Mouse (Mus musculus) forebrain, embryonic 15.5 days (tissue): ENCODE measurements around the gene Ogdh. TPM values are rescaled to one million over a fixed set of nuclear protein-coding genes. Genes with fewer than 3 reads are reported as not detected.
A peak's percentile ranks its signal among the peaks of the same experiment; 100 is the strongest.

ENCODE experiments used
- ATAC-seq: fragments of 200-750 bp; cut with Nextera tagmentation; replicated peaks from 2 replicates; pipeline ENCODE4 v1.8.0; 2017; ENCODE audit warnings: mild to moderate bottlenecking, moderate TSS enrichment, moderate library complexity
- H3K27ac ChIP-seq: fragments of 300-500 bp; sonication (generic); replicated peaks from 2 replicates; pipeline ENCODE4 v1.5.1; 2015; ENCODE audit warnings: mild to moderate bottlenecking, inconsistent platforms
- H3K27me3 ChIP-seq: fragments of 300-500 bp; sonication (generic); 2 replicates; pipeline ENCODE4 v1.6.1; 2015; ENCODE audit warnings: inconsistent platforms
- H3K36me3 ChIP-seq: fragments of 300-500 bp; sonication (generic); 2 replicates; pipeline ENCODE4 v1.6.1; 2015; ENCODE audit warnings: mild to moderate bottlenecking, inconsistent platforms
- H3K4me1 ChIP-seq: fragments of 300-500 bp; sonication (generic); 2 replicates; pipeline ENCODE4 v1.6.1; 2015; ENCODE audit warnings: inconsistent platforms
- H3K4me2 ChIP-seq: fragments of 300-500 bp; sonication (generic); replicated peaks from 2 replicates; pipeline ENCODE4 v1.6.1; 2015; ENCODE audit warnings: mild to moderate bottlenecking, inconsistent platforms
- H3K4me3 ChIP-seq: fragments of 300-500 bp; sonication (generic); 2 replicates; pipeline ENCODE4 v1.5.1; 2015; ENCODE audit warnings: mild to moderate bottlenecking, inconsistent platforms
- H3K9ac ChIP-seq: fragments of 300-500 bp; sonication (generic); replicated peaks from 2 replicates; pipeline ENCODE4 v1.6.1; 2015; ENCODE audit warnings: mild to moderate bottlenecking, inconsistent platforms
- H3K9me3 ChIP-seq: fragments of 300-500 bp; sonication (generic); 2 replicates; pipeline ENCODE4 v1.6.1; 2016; ENCODE audit warnings: inconsistent platforms
- WGBS: fragments of 180-500 bp; shearing (Covaris S2); methylation state at CpG from one replicate; pipeline ENCODE4 v1.1.7; 2015; ENCODE audit warnings: mixed read lengths; 5-methylcytosine and 5-hydroxymethylcytosine counted together
- microRNA-seq: library from miRNA; unstranded; fragments of <30 nt; microRNA quantifications from one replicate; pipeline ENCODE4, GENCODE M21; 2016
- polyA plus RNA-seq: library from polyadenylated mRNA; unstranded; fragments of >200 nt; fragmentation: Nextera tagmentation; extraction: Ambion mirVana; gene quantifications from 2 replicates; pipeline ENCODE4 v1.2.1, GENCODE M21; 2015

Ogdh gene
- polyA plus RNA-seq, 1 experiment from 2014 or later, result 88.0 TPM

DNA sequence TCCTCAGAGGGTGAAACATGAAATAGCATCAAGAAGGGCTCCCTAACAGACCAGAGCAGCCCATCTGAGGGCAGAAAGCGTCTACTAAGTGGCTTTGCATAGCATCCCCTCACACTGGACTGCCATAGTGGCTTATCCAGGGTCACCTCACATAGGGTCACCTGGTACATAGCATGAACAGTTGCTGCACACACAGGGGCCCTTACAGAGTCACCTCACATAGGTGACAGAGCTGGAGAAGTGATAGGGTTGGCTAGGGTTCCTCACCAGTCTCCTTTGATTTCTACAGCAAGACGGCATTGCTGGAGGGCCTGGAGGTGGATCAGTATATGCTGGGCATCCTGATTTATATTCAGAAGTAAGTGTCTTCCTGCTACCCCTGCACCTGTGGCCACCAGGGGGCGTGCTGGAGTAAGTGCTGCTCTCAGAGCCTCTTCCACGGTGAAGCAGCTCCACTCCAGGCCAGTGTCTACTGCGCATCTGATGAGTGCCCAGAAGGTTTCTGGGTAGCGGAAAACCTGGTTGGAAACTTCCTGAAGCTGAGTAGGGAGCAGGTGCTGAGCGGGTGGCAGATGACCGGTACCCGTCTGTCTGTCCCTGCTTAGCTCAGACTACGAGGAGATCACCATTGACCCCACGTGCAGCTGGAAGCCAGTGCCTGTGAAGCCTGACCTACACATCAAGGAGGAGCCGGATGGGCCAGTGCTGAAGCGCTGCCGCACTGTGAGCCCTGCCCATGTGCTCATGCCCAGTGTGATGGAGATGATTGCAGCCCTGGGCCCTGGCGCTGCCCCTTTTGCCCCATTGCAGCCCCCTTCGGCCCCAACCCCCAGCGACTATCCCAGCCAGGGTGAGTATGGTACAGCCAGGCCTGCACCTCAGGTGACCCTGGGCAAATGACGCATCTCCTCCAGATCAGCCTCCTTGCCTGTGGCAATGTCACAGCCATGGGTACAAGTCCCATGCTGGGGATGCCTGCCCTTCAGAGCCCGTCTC lies 111.4 kb downstream of the Ogdh start:
- peaks cover 4% of the 10 kb centered on the region; the same call in 1 of the 2 replicates for H3K4me1 ChIP-seq
- H3K4me2 ChIP-seq, result no peak overlapping the region
- no peak for ATAC-seq
- H3K27ac ChIP-seq, result no peak overlapping the region
- no peak overlapping the region for H3K9ac ChIP-seq
- no peak overlapping the region for H3K4me3 ChIP-seq
- peaks cover 88% of the 10 kb centered on the region for H3K36me3 ChIP-seq
- no peaks in the 10 kb centered on the region for H3K9me3 ChIP-seq
- no peaks in the 10 kb centered on the region for H3K27me3 ChIP-seq
- 87% methylated on average over 19 of the region's 19 CpGs for WGBS

DNA sequence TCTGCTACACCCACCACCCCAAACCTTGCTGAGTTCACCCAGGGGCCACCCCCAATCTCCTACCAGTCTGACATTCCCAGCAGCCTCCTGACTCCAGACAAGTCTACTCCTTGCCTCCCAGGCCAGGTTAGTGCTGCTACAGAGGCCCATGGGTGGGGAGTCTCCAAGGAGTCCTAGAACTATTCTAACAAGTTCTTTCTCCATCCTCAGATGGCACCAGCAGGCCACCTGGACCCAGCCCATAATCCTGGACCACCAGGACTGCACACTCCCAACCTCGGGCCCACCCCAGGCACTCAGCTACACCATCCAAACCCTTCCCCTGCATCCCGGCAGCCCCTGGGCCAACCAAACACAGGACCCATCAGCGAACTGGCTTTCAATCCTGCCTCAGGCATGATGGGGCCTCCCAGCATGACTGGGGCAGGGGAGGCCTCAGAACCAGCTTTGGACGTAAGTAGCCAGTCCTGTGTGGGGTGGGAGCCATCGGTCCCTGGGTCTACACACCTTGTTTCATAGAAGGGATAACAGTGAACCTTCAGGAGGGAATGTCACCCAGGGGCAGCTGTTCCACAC lies 112.5 kb downstream of the Ogdh start:
- Histone ChIP-seq H3K36me3 (peaks cover 77% of the 10 kb centered on the region), H3K9ac (no peak overlapping the region), H3K4me2 (no peak overlapping the region), H3K27ac (no peak overlapping the region), H3K4me1 (peaks cover 4% of the 10 kb centered on the region; the same call in 1 of the 2 replicates), H3K4me3 (no peak overlapping the region), H3K27me3 (no peaks in the 10 kb centered on the region), H3K9me3 (no peaks in the 10 kb centered on the region)
- WGBS, result 90% methylated on average over 5 of the region's 5 CpGs
- no peak for ATAC-seq

DNA sequence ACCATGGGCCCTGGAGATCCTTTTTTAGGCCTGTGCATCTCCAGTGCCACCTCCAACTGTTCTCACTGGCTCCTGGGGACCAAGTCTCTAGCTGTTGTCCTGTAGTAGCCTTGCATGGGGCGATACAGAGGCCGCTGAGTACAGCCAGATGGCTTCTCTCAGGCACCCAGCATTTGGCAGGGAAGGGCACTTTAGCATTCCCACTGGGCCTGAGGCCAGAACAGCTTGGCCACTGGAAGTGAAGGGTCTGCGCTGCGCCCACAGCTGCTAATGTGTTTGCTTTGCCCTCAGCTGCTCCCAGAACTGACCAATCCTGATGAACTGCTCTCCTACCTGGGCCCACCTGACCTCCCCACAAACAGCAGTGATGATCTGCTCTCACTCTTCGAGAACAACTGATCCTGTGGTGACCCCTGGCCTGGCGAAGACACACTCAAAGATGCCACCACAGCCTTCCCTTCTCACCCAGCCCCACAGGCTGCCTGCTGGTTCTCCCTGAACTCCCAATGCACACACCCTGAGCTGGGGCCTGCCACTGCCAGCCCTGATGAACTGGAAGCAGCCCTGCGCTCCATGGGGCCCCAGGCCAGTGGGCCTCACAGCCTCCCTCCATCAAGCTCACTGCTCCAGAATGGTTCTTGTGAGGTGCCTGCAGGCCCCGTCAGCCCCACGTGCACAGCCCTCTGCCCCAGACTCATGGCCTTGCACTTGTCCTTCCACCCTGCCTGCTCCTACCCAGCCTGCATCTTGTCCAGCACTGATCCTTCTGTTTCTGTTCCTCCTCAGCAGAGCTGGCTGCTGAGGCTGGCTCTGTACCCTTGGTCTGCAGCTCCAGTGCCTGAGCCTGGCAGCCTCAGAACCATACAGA lies 113.5 kb downstream of the Ogdh start:
- Histone ChIP-seq H3K9me3 (no peaks in the 10 kb centered on the region), H3K4me1 (peaks cover 4% of the 10 kb centered on the region; the same call in 1 of the 2 replicates), H3K36me3 (peaks cover 67% of the 10 kb centered on the region), H3K4me3 (no peak overlapping the region), H3K9ac (no peak overlapping the region), H3K27me3 (no peaks in the 10 kb centered on the region), H3K4me2 (no peak overlapping the region), H3K27ac (peak overlapping the region; percentile 39)
- 86% methylated on average over 9 of the region's 9 CpGs for WGBS
- no peak for ATAC-seq

DNA sequence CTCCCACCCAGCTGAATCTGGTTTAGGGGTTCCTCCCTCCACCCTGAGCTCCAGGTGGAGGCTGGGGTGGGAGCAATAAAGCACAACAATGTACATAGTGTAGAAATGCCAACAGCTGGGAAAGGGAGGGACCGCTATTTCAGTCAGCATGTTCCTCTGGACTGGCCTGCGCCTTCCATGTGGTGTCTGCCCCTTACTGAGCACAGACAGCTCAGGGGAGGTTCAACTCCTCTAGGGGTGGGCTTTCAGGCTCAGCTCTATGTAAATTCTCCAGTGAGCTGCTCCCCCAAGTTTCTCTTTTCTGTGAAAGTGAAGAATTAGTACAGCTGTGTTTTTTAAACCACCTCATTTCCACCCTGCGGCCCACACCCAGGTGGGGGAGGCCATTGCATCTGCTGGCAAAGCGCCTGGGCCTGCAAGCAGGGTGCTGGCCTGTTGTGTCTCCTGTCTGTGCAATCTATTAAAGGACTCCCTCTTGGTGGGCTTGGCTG lies 114.2 kb downstream of the Ogdh start:
- Histone ChIP-seq H3K9me3 (no peaks in the 10 kb centered on the region), H3K27me3 (no peaks in the 10 kb centered on the region), H3K4me3 (no peak overlapping the region), H3K4me1 (peaks cover 4% of the 10 kb centered on the region; the same call in 1 of the 2 replicates), H3K27ac (peak overlapping the region; percentile 56), H3K4me2 (no peak overlapping the region), H3K36me3 (peaks cover 60% of the 10 kb centered on the region), H3K9ac (no peak overlapping the region)
- 84% methylated on average over 4 of the region's 4 CpGs for WGBS
- ATAC-seq, result no peak

Small RNA genes within 50 kb of the gene (microRNA-seq; reads per million reads assigned to microRNA genes)
- gene Mir7651, result 3.5 reads per million, percentile 10 among the genes with 10 or more reads in this experiment

Other genes with a start within 250 kb of the Ogdh start
- gene Camk2b, start 225.3 kb upstream of the Ogdh start, polyA plus RNA-seq, result 119 and 121 TPM in 2 replicates
- gene A730071L15Rik, start 91.6 kb upstream of the Ogdh start, polyA plus RNA-seq, result 0.52 and 0.82 TPM in 2 replicates
- gene Nudcd3, start 91.2 kb upstream of the Ogdh start, polyA plus RNA-seq, result 73.3 and 74.4 TPM in 2 replicates
- gene Npc1l1, start 61.5 kb upstream of the Ogdh start, polyA plus RNA-seq, result 0.04 TPM in 1 of 2 replicates, not detected in the other
- gene Ddx56, start 23.9 kb upstream of the Ogdh start, polyA plus RNA-seq, result 82.5 and 83.6 TPM in 2 replicates
- gene Tmed4, start 16.8 kb upstream of the Ogdh start, polyA plus RNA-seq, result 154 and 168 TPM in 2 replicates
- gene Zmiz2, start 97.4 kb downstream of the Ogdh start, polyA plus RNA-seq, result 38.7 and 38.8 TPM in 2 replicates
- gene Ppia, start 123.8 kb downstream of the Ogdh start, polyA plus RNA-seq, result 3,682 and 3,685 TPM in 2 replicates
- gene H2afv, start 152.8 kb downstream of the Ogdh start, polyA plus RNA-seq, result 576 and 626 TPM in 2 replicates
- gene Purb, start 184.3 kb downstream of the Ogdh start, polyA plus RNA-seq, result 13.5 and 14.8 TPM in 2 replicates
- gene Myo1g, start 229.3 kb downstream of the Ogdh start, polyA plus RNA-seq, result 0.34 and 0.41 TPM in 2 replicates